Mouse (Mus musculus): ENCODE measurements at regions not wholly inside any gene's neighbourhood (a gene's known extent, or its start where the extent isn't known, plus 50 kb on each side); places are given as distances from the start of the nearest gene placed in this dataset.

DNA sequence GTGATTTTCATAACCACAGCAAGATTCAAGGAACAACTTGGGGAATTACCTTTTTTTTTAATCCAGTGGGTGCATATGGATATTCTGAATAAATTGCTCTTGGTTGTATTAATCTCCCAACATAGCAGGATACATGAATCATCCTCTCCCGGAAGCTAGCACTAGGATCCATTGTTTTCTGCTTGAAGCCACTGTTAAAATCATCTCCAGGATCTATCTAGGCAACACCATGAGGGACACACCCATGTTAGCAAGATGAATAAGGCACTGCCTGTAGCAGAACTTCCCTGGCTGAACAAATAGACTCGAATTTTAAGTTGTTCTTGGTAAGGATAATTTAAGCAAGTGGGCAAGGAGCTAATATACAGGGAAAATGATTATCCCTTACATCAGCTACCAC, 427.8 kb downstream of the Cbln4 start:
- Histone ChIP-seq H3K4me3 (ENCODE audit: low read depth, low read length) (no peak overlapping the region), H3K9ac (ENCODE audit: low read depth, poor library complexity, severe bottlenecking) (no peak overlapping the region), H3K4me1 (ENCODE audit: control insufficient read depth, insufficient read depth, low read length) (no peaks in the 10 kb centered on the region), H3K27ac (ENCODE audit: insufficient read depth, low read length) (no peak overlapping the region), H3K27me3 (ENCODE audit: control insufficient read depth, insufficient read depth, low read length, poor library complexity, severe bottlenecking) (no peaks in the 10 kb centered on the region), H3K9me3 (replicated peaks; ENCODE audit: control insufficient read depth, insufficient read depth, low read length, poor library complexity, severe bottlenecking) (no peaks in the 10 kb centered on the region), H3K36me3 (ENCODE audit: control insufficient read depth, insufficient read depth, low read length, poor library complexity, severe bottlenecking) (no peaks in the 10 kb centered on the region)
- TF ChIP-seq POLR2A (IDR thresholded peaks at IDR 0.05; ENCODE audit: insufficient read depth, low read length) (no peak), CTCF (IDR thresholded peaks at IDR 0.05; ENCODE audit: low read depth, low read length) (no peak), EP300 (IDR thresholded peaks at IDR 0.05; ENCODE audit: insufficient read depth, low read depth, low read length) (no peak)

DNA sequence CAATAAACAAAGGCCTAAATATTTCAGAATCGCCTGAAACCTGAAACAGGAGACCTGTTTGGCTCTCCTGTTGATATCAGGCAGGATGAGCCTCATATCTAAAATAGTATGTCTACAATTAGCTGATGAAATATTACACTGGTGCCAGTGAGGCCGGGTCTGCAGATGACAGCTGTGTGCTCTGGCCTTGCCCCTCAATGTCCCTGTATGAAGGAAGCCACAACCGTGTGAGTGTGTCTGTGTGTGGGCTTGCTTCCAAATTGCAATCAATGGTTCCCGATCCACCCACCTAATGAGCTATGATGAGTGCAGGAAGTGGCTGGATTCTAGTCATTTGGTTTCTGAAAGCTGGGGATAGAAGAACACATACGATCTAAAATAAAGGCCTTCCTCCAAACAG, 438.2 kb downstream of the Cbln4 start:
- H3K36me3 ChIP-seq (ENCODE audit: control insufficient read depth, insufficient read depth, low read length, poor library complexity, severe bottlenecking): no peaks in the 10 kb centered on the region
- H3K9ac ChIP-seq (ENCODE audit: low read depth, poor library complexity, severe bottlenecking): no peak overlapping the region
- H3K9me3 ChIP-seq (replicated peaks; ENCODE audit: control insufficient read depth, insufficient read depth, low read length, poor library complexity, severe bottlenecking): no peaks in the 10 kb centered on the region
- H3K4me1 ChIP-seq (ENCODE audit: control insufficient read depth, insufficient read depth, low read length): no peaks in the 10 kb centered on the region
- no peaks in the 10 kb centered on the region for H3K27me3 ChIP-seq (ENCODE audit: control insufficient read depth, insufficient read depth, low read length, poor library complexity, severe bottlenecking)
- TF ChIP-seq POLR2A (IDR thresholded peaks at IDR 0.05; ENCODE audit: insufficient read depth, low read length) (no peak), CTCF (IDR thresholded peaks at IDR 0.05; ENCODE audit: low read depth, low read length) (no peak), EP300 (IDR thresholded peaks at IDR 0.05; ENCODE audit: insufficient read depth, low read depth, low read length) (no peak)
- H3K4me3 ChIP-seq (ENCODE audit: low read depth, low read length): no peak overlapping the region
- no peak overlapping the region for H3K27ac ChIP-seq (ENCODE audit: insufficient read depth, low read length)

DNA sequence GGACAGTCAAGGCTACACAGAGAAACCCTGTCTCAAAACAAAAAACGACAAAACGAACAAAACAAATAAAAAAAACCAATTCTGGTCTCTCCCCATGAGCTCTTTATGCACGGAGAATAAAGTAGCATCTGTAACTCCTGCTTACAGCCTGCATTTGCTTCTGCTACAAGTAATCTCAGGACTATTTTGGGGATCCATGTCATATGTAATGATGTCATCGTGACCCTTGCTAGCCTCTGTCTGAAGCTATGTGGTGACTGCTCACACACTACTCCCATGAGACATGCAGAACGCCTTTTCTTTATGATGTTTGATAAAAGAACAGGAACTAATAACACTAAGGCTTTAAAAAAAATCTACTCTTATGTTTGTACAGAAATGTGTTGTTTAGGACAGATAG, 448.0 kb downstream of the Cbln4 start:
- TF ChIP-seq CTCF (IDR thresholded peaks at IDR 0.05; ENCODE audit: low read depth, low read length): no peak
- TF ChIP-seq POLR2A (IDR thresholded peaks at IDR 0.05; ENCODE audit: insufficient read depth, low read length): no peak
- TF ChIP-seq EP300 (IDR thresholded peaks at IDR 0.05; ENCODE audit: insufficient read depth, low read depth, low read length): no peak
- H3K9me3 ChIP-seq (replicated peaks; ENCODE audit: control insufficient read depth, insufficient read depth, low read length, poor library complexity, severe bottlenecking): no peaks in the 10 kb centered on the region
- H3K36me3 ChIP-seq (ENCODE audit: control insufficient read depth, insufficient read depth, low read length, poor library complexity, severe bottlenecking): no peaks in the 10 kb centered on the region
- no peaks in the 10 kb centered on the region for H3K27me3 ChIP-seq (ENCODE audit: control insufficient read depth, insufficient read depth, low read length, poor library complexity, severe bottlenecking)
- H3K27ac ChIP-seq (ENCODE audit: insufficient read depth, low read length): no peak overlapping the region
- no peak overlapping the region for H3K4me3 ChIP-seq (ENCODE audit: low read depth, low read length)
- no peak overlapping the region for H3K9ac ChIP-seq (ENCODE audit: low read depth, poor library complexity, severe bottlenecking)
- no peaks in the 10 kb centered on the region for H3K4me1 ChIP-seq (ENCODE audit: control insufficient read depth, insufficient read depth, low read length)

DNA sequence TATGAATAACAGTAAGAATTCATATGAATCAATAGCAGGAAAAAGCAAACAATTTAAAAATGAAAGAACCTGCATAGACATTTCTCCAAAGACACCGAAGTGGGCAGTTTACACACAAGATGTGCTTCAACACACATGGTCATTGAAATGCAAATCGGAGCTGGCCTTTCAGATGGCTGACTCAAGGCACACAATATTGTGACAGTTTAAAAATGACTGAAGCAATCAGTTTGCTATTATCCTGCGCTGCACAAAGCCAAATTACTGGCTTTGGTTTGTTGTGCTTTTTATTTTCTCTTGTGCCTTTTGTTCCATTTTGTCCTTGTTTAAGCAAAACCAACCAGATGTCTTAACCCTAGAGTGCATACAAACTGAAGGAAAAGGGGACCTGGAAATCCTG, 449.4 kb downstream of the Cbln4 start:
- Histone ChIP-seq H3K27me3 (ENCODE audit: control insufficient read depth, insufficient read depth, low read length, poor library complexity, severe bottlenecking) (no peaks in the 10 kb centered on the region), H3K36me3 (ENCODE audit: control insufficient read depth, insufficient read depth, low read length, poor library complexity, severe bottlenecking) (no peaks in the 10 kb centered on the region), H3K9ac (ENCODE audit: low read depth, poor library complexity, severe bottlenecking) (no peak overlapping the region), H3K4me3 (ENCODE audit: low read depth, low read length) (no peak overlapping the region), H3K4me1 (ENCODE audit: control insufficient read depth, insufficient read depth, low read length) (no peaks in the 10 kb centered on the region), H3K27ac (ENCODE audit: insufficient read depth, low read length) (no peak overlapping the region), H3K9me3 (replicated peaks; ENCODE audit: control insufficient read depth, insufficient read depth, low read length, poor library complexity, severe bottlenecking) (no peaks in the 10 kb centered on the region)
- TF ChIP-seq POLR2A (IDR thresholded peaks at IDR 0.05; ENCODE audit: insufficient read depth, low read length): no peak

DNA sequence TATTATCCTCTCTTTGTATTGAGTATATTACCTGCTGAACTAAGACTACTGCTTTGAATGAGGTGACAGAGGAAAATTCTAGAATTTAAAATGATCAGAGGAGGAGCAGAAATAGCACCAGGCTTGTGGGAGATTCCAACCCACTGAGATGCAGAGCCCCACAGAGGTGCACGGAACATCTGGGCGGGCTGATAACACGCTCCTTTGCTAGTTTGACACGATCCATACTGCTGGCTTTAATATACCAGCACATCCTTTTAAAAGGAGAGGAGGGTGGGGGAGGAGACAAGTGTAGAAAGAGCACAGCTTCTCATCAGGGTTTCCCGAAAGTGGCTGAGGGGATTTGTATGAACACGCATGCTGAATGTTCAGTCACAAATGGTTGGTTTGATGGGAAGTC, 451.0 kb downstream of the Cbln4 start:
- Histone ChIP-seq H3K27ac (ENCODE audit: insufficient read depth, low read length) (no peak overlapping the region), H3K9ac (ENCODE audit: low read depth, poor library complexity, severe bottlenecking) (no peak overlapping the region), H3K4me1 (ENCODE audit: control insufficient read depth, insufficient read depth, low read length) (no peaks in the 10 kb centered on the region), H3K36me3 (ENCODE audit: control insufficient read depth, insufficient read depth, low read length, poor library complexity, severe bottlenecking) (no peaks in the 10 kb centered on the region), H3K9me3 (replicated peaks; ENCODE audit: control insufficient read depth, insufficient read depth, low read length, poor library complexity, severe bottlenecking) (no peaks in the 10 kb centered on the region), H3K4me3 (ENCODE audit: low read depth, low read length) (no peak overlapping the region), H3K27me3 (ENCODE audit: control insufficient read depth, insufficient read depth, low read length, poor library complexity, severe bottlenecking) (no peaks in the 10 kb centered on the region)
- no peak for TF ChIP-seq EP300 (IDR thresholded peaks at IDR 0.05; ENCODE audit: insufficient read depth, low read depth, low read length)
- TF ChIP-seq POLR2A (IDR thresholded peaks at IDR 0.05; ENCODE audit: insufficient read depth, low read length): no peak
- no peak for TF ChIP-seq CTCF (IDR thresholded peaks at IDR 0.05; ENCODE audit: low read depth, low read length)

DNA sequence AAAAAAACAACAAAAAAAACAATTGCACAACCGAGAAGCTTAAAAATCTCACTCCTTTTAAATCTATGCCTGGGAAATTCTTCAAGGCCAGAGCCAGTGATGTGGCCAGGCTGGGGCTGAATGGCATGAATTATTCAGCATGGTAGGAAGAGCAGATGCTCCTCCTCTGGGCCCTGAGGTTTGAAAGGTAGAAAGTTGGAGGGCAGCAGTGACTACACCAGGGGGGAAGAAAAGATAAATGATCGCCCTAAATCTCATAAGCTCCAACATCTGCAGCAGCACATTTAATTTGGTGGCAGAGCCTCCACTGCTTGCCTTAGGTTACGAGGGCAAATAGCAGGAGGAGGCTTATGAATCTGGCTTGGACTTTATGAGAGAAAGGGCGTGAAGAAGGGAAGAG, 455.1 kb downstream of the Cbln4 start:
- no peak for TF ChIP-seq EP300 (IDR thresholded peaks at IDR 0.05; ENCODE audit: insufficient read depth, low read depth, low read length)
- no peak for TF ChIP-seq POLR2A (IDR thresholded peaks at IDR 0.05; ENCODE audit: insufficient read depth, low read length)
- TF ChIP-seq CTCF (IDR thresholded peaks at IDR 0.05; ENCODE audit: low read depth, low read length): no peak
- H3K36me3 ChIP-seq (ENCODE audit: control insufficient read depth, insufficient read depth, low read length, poor library complexity, severe bottlenecking): no peaks in the 10 kb centered on the region
- no peaks in the 10 kb centered on the region for H3K9me3 ChIP-seq (replicated peaks; ENCODE audit: control insufficient read depth, insufficient read depth, low read length, poor library complexity, severe bottlenecking)
- H3K4me1 ChIP-seq (ENCODE audit: control insufficient read depth, insufficient read depth, low read length): no peaks in the 10 kb centered on the region
- no peak overlapping the region for H3K27ac ChIP-seq (ENCODE audit: insufficient read depth, low read length)
- H3K4me3 ChIP-seq (ENCODE audit: low read depth, low read length): no peak overlapping the region
- no peak overlapping the region for H3K9ac ChIP-seq (ENCODE audit: low read depth, poor library complexity, severe bottlenecking)
- H3K27me3 ChIP-seq (ENCODE audit: control insufficient read depth, insufficient read depth, low read length, poor library complexity, severe bottlenecking): no peaks in the 10 kb centered on the region

All from ES-Bruce4 (cell line).